19 mouse cellular contexts compared by ENCODE assay signal in the genomic region with DNA sequence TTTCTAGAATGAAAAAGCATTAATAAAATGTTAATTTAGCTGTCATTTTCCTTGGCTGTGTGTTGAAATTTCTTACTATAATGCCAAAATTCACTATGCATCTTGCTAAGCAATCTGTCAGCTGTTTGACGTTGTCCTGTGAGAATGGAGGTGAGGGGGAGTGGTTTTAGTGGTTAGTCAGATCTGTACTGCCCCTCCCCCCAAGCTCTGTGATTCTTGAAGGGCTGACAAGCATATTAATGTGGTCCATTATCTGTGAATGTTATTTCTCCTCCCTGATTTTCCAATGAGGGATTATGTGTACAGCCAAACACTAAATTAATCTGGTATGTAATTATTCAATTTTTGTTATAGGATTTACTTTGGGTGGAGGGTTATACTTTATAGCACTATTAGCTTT. TPM values are rescaled to one million over a fixed set of nuclear protein-coding genes. Genes with fewer than 3 reads are reported as not detected.
A peak's percentile ranks its signal among the peaks of the same experiment; 100 is the strongest.
DNase-seq lines count a peak whose midpoint lies in the region; ATAC-seq and TF ChIP-seq lines count a peak whose summit lies in the region.
"Had no signal": no experiment of that assay in that cellular context is flagged by ENCODE, and none has a peak within 500 bp of the region (broad histone marks: within the 10 kb centered on the region; RNA-seq: fewer than 3 reads in every experiment).

No protein-coding gene starts in this region.

- H3K27me3 ChIP-seq in forebrain, embryonic 13.5 days = no peaks in the 10 kb centered on the region
- H3K27me3 ChIP-seq in forebrain, embryonic 10.5 days (ENCODE audit: poor library complexity, severe bottlenecking) = no peaks in the 10 kb centered on the region
- no peaks in the 10 kb centered on the region for H3K27me3 ChIP-seq in hindbrain, embryonic 15.5 days
- no peaks in the 10 kb centered on the region for H3K27me3 ChIP-seq in neural tube, embryonic 13.5 days
- H3K27me3 ChIP-seq in cerebellum, adult 2 months (ENCODE audit: control insufficient read depth, insufficient read depth, low read length) = no peaks in the 10 kb centered on the region
- H3K27me3 ChIP-seq: embryonic facial prominence, embryonic 12.5 days; heart, embryonic 15.5 days; intestine, embryonic 15.5 days; limb, embryonic 15.5 days; neural tube, embryonic 12.5 days had no signal

- 0% methylated on average over 1 of the region's 1 CpGs for WGBS in forebrain, embryonic 13.5 days
- 14% methylated on average over 1 of the region's 1 CpGs for WGBS in forebrain, embryonic 10.5 days
- WGBS in hindbrain, embryonic 15.5 days = 4% methylated on average over 1 of the region's 1 CpGs
- WGBS in neural tube, embryonic 13.5 days = 3% methylated on average over 1 of the region's 1 CpGs
- WGBS in cerebellum, adult 2 months = 6% methylated on average over 1 of the region's 1 CpGs

- H3K9me3 ChIP-seq in forebrain, embryonic 13.5 days (replicated peaks) = no peaks in the 10 kb centered on the region
- H3K9me3 ChIP-seq in forebrain, embryonic 10.5 days = no peaks in the 10 kb centered on the region
- H3K9me3 ChIP-seq in hindbrain, embryonic 15.5 days = no peaks in the 10 kb centered on the region
- no peaks in the 10 kb centered on the region for H3K9me3 ChIP-seq in neural tube, embryonic 13.5 days
- H3K9me3 ChIP-seq: embryonic facial prominence, embryonic 12.5 days; heart, embryonic 15.5 days; intestine, embryonic 15.5 days; limb, embryonic 15.5 days; neural tube, embryonic 12.5 days had no signal

- TF ChIP-seq CTCF in brain, embryonic 14.5 days (IDR thresholded peaks at IDR 0.05; ENCODE audit: borderline replicate concordance, extremely low read depth, insufficient read depth, insufficient read length) = no peak
- no peak for TF ChIP-seq CTCF in cerebellum, adult 2 months (IDR thresholded peaks at IDR 0.05; ENCODE audit: borderline replicate concordance, insufficient read depth, low read depth, low read length)

- ATAC-seq in forebrain, embryonic 13.5 days = peak; percentile 44
- no peak for ATAC-seq in hindbrain, embryonic 15.5 days (ENCODE audit: low FRiP score, low read depth)
- ATAC-seq in neural tube, embryonic 13.5 days (ENCODE audit: low read depth) = no peak
- ATAC-seq: intestine, embryonic 15.5 days had no signal

- peak overlapping the region; percentile 96 for H3K27ac ChIP-seq in forebrain, embryonic 13.5 days
- no peak overlapping the region for H3K27ac ChIP-seq in forebrain, embryonic 10.5 days
- peak overlapping the region; percentile 90 for H3K27ac ChIP-seq in hindbrain, embryonic 15.5 days (replicated peaks)
- peak overlapping the region; percentile 91 for H3K27ac ChIP-seq in neural tube, embryonic 13.5 days (replicated peaks)
- no peak overlapping the region for H3K27ac ChIP-seq in cerebellum, adult 2 months (ENCODE audit: insufficient read depth, low read length)
- H3K27ac ChIP-seq: embryonic facial prominence, embryonic 12.5 days; heart, embryonic 15.5 days; intestine, embryonic 15.5 days; limb, embryonic 15.5 days had no signal

- no peak overlapping the region for H3K9ac ChIP-seq in forebrain, embryonic 13.5 days
- H3K9ac ChIP-seq in hindbrain, embryonic 15.5 days = no peak overlapping the region
- no peak overlapping the region for H3K9ac ChIP-seq in neural tube, embryonic 13.5 days
- H3K9ac ChIP-seq: embryonic facial prominence, embryonic 12.5 days; heart, embryonic 15.5 days; intestine, embryonic 15.5 days; limb, embryonic 15.5 days; lung, embryonic 14.5 days had no signal

- no peak overlapping the region for H3K4me3 ChIP-seq in forebrain, embryonic 13.5 days
- H3K4me3 ChIP-seq in forebrain, embryonic 10.5 days = no peak overlapping the region
- H3K4me3 ChIP-seq in hindbrain, embryonic 15.5 days = no peak overlapping the region
- H3K4me3 ChIP-seq in neural tube, embryonic 13.5 days = no peak overlapping the region
- H3K4me3 ChIP-seq in cerebellum, adult 2 months (replicated peaks; ENCODE audit: insufficient read depth, low read depth, low read length) = no peak overlapping the region
- H3K4me3 ChIP-seq: embryonic facial prominence, embryonic 12.5 days; heart, embryonic 15.5 days; intestine, embryonic 15.5 days; limb, embryonic 15.5 days; neural tube, embryonic 12.5 days had no signal

- no peak for DNase-seq in forebrain, embryonic 10.5 days (ENCODE audit: extremely low spot score, low spot score)
- DNase-seq in brain, embryonic 14.5 days (ENCODE audit: low read depth) = peak; percentile 91
- DNase-seq in cerebellum, adult 2 months = no peak
- DNase-seq in thymus, adult 18-20 months = no peak
- DNase-seq: adrenal gland, adult 8-10 months; cerebellum, adult 11-12 months; kidney, postnatal 14 days; lung, embryonic 14.5 days; right cerebral cortex, postnatal 14 days; thymus, adult 2 months had no signal

- H3K4me1 ChIP-seq in forebrain, embryonic 13.5 days = peaks cover 78% of the 10 kb centered on the region
- peaks cover 61% of the 10 kb centered on the region for H3K4me1 ChIP-seq in forebrain, embryonic 10.5 days
- H3K4me1 ChIP-seq in hindbrain, embryonic 15.5 days (replicated peaks) = peaks cover 68% of the 10 kb centered on the region
- peaks cover 82% of the 10 kb centered on the region for H3K4me1 ChIP-seq in neural tube, embryonic 13.5 days (replicated peaks)
- peaks cover 7% of the 10 kb centered on the region; the same call in 1 of the 2 replicates for H3K4me1 ChIP-seq in cerebellum, adult 2 months (ENCODE audit: control insufficient read depth, insufficient read depth, low read length)
- H3K4me1 ChIP-seq: embryonic facial prominence, embryonic 12.5 days; intestine, embryonic 15.5 days; limb, embryonic 15.5 days had no signal

- TF ChIP-seq POLR2A in brain, embryonic 14.5 days (IDR thresholded peaks at IDR 0.05; ENCODE audit: borderline replicate concordance, extremely low read depth, insufficient read depth, insufficient read length, poor library complexity, severe bottlenecking) = no peak
- TF ChIP-seq POLR2A in cerebellum, adult 2 months (IDR thresholded peaks at IDR 0.05; ENCODE audit: borderline replicate concordance, insufficient read depth, low read length) = no peak

- H3K4me2 ChIP-seq in forebrain, embryonic 13.5 days = peak overlapping the region; percentile 43; the same call in 1 of the 2 replicates
- H3K4me2 ChIP-seq in hindbrain, embryonic 15.5 days = no peak overlapping the region
- H3K4me2 ChIP-seq in neural tube, embryonic 13.5 days = no peak overlapping the region
- H3K4me2 ChIP-seq: embryonic facial prominence, embryonic 12.5 days; heart, embryonic 15.5 days; intestine, embryonic 15.5 days; limb, embryonic 15.5 days; lung, embryonic 14.5 days had no signal

- H3K36me3 ChIP-seq in forebrain, embryonic 13.5 days (ENCODE audit: poor library complexity, severe bottlenecking) = no peaks in the 10 kb centered on the region
- H3K36me3 ChIP-seq in forebrain, embryonic 10.5 days (replicated peaks) = no peaks in the 10 kb centered on the region
- H3K36me3 ChIP-seq in hindbrain, embryonic 15.5 days = no peaks in the 10 kb centered on the region
- H3K36me3 ChIP-seq in neural tube, embryonic 13.5 days = no peaks in the 10 kb centered on the region
- H3K36me3 ChIP-seq: embryonic facial prominence, embryonic 12.5 days; heart, embryonic 15.5 days; intestine, embryonic 15.5 days; limb, embryonic 15.5 days; neural tube, embryonic 12.5 days had no signal

RNA-seq across cellular contexts. Expression of a gene that starts 30.0 kb away (rescaled TPM):
- 155 and 172 TPM in 2 replicates for polyA plus RNA-seq in forebrain, embryonic 13.5 days (2015; fragmentation: Nextera tagmentation; extraction: Ambion mirVana)
- 30.7 and 36.5 TPM in 2 replicates for polyA plus RNA-seq in forebrain, embryonic 10.5 days (2016; fragmentation: Nextera tagmentation; extraction: Ambion mirVana)
- 181 and 191 TPM in 2 replicates for polyA plus RNA-seq in brain, embryonic 14.5 days (2012; rRNA removed)
- polyA plus RNA-seq in hindbrain, embryonic 15.5 days (2015; fragmentation: Nextera tagmentation; extraction: Ambion mirVana) = 142 and 149 TPM in 2 replicates
- polyA plus RNA-seq in neural tube, embryonic 13.5 days (2015; fragmentation: Nextera tagmentation; extraction: Ambion mirVana) = 137 and 148 TPM in 2 replicates
- polyA plus RNA-seq in cerebellum, adult 2 months (2012; rRNA removed) = 54.9 and 56.2 TPM in 2 replicates

RNA-seq across cellular contexts. Expression of a gene that starts 42.5 kb away (rescaled TPM):
- polyA plus RNA-seq in forebrain, embryonic 13.5 days (2015; fragmentation: Nextera tagmentation; extraction: Ambion mirVana) = not detected in 2 replicates
- polyA plus RNA-seq in forebrain, embryonic 10.5 days (2016; fragmentation: Nextera tagmentation; extraction: Ambion mirVana) = not detected in 2 replicates
- polyA plus RNA-seq in brain, embryonic 14.5 days (2012; rRNA removed) = 0.15 TPM in 1 of 2 replicates, not detected in the other
- polyA plus RNA-seq in hindbrain, embryonic 15.5 days (2015; fragmentation: Nextera tagmentation; extraction: Ambion mirVana) = not detected in 2 replicates
- polyA plus RNA-seq in neural tube, embryonic 13.5 days (2015; fragmentation: Nextera tagmentation; extraction: Ambion mirVana) = not detected in 2 replicates
- polyA plus RNA-seq in cerebellum, adult 2 months (2012; rRNA removed) = not detected in 2 replicates
- polyA plus RNA-seq: embryonic facial prominence, embryonic 12.5 days; gonadal fat pad, adult 2 months; heart, embryonic 15.5 days; intestine, embryonic 15.5 days; limb, embryonic 15.5 days; lung, embryonic 14.5 days; neural tube, embryonic 12.5 days; thymus, adult 2 months had no signal

Comparison
In these comparisons a context has a peak if more than half of its experiments do, and no peak if none do; other contexts are left out.
1. H3K27ac ChIP-seq: peak in forebrain, embryonic 13.5 days (single experiment), hindbrain, embryonic 15.5 days (single experiment) and neural tube, embryonic 13.5 days (single experiment); none in forebrain, embryonic 10.5 days (single experiment) and cerebellum, adult 2 months (single experiment).